Mouse (Mus musculus) monocyte, adult 5-6 weeks (primary cell): Measurements from ENCODE around the gene Xbp1. TPM values are rescaled to one million over a fixed set of nuclear protein-coding genes. Genes with fewer than 3 reads are reported as not detected.

ENCODE experiments used
- ATAC-seq: fragments of 153-309, 156-312 bp; replicated peaks from 2 replicates; pipeline ENCODE4 v1.8.0; 2017; ENCODE audit warnings: mild to moderate bottlenecking; ENCODE audit not compliant: low TSS enrichment, insufficient number of reproducible peaks, severe bottlenecking, poor library complexity, low FRiP score
- total RNA-seq: library from RNA; stranded (forward); fragments of 200-1000, 200-491, 200-594 nt; gene quantifications from 3 replicates; pipeline ENCODE4 v1.2.3, GENCODE M21; 2017

The Xbp1 gene
- total RNA-seq, 1 experiment from 2014 or later: 261 TPM

GRCm38 (mm10) chr11:5551430-5551829 is 31.0 kb downstream of the Xbp1 start:
- ATAC-seq: no peak

GRCm38 (mm10) chr11:5551931-5552330 is 31.5 kb downstream of the Xbp1 start:
- no peak for ATAC-seq

GRCm38 (mm10) chr11:5560273-5560672 is 39.8 kb downstream of the Xbp1 start:
- no peak for ATAC-seq

- no peak for ATAC-seq
These were observed 42.3 kb downstream of the Xbp1 start for GRCm38 (mm10) chr11:5562625-5563268.

GRCm38 (mm10) chr11:5563898-5564297 is 43.4 kb downstream of the Xbp1 start:
- ATAC-seq: no peak

GRCm38 (mm10) chr11:5565596-5565995 is 45.1 kb downstream of the Xbp1 start:
- ATAC-seq: no peak

- no peak for ATAC-seq
These were observed 46.0 kb downstream of the Xbp1 start for GRCm38 (mm10) chr11:5566506-5566905.

- no peak for ATAC-seq
These were observed 47.2 kb downstream of the Xbp1 start for GRCm38 (mm10) chr11:5567654-5568053.

- ATAC-seq: no peak
These were observed 47.6 kb downstream of the Xbp1 start for GRCm38 (mm10) chr11:5568082-5568481.

GRCm38 (mm10) chr11:5569474-5569873 is 49.0 kb downstream of the Xbp1 start, which contains the start of gene Ankrd36:
Gene Ankrd36, plus strand, starts transcription at chr11:5569684.
- no peak for ATAC-seq

GRCm38 (mm10) chr11:5571856-5572255 is 51.4 kb downstream of the Xbp1 start:
- ATAC-seq: no peak

GRCm38 (mm10) chr11:5573821-5574220 is 53.4 kb downstream of the Xbp1 start:
- no peak for ATAC-seq

GRCm38 (mm10) chr11:5575046-5575445 is 54.6 kb downstream of the Xbp1 start:
- no peak for ATAC-seq

Other genes with a start within 250 kb of the Xbp1 start
- 3.1 to 7.9 TPM (median 3.1 TPM) in 3 replicates for gene Znrf3, start 75.8 kb upstream of the Xbp1 start, total RNA-seq
- gene Ccdc117, start 21.5 kb downstream of the Xbp1 start, total RNA-seq: 45.0 to 57.3 TPM (median 46.3 TPM) in 3 replicates
- gene Ankrd36, start 49.0 kb downstream of the Xbp1 start, total RNA-seq: 0.95 to 1.7 TPM in 2 of 3 replicates, not detected in the other
- gene Mrps24, start 195.0 kb downstream of the Xbp1 start, total RNA-seq: 29.1 to 47.5 TPM (median 33.5 TPM) in 3 replicates
- gene Urgcp, start 241.7 kb downstream of the Xbp1 start, total RNA-seq: 7.2 to 13.7 TPM (median 10.5 TPM) in 3 replicates